Mouse (Mus musculus) embryonic facial prominence, embryonic 14.5 days (tissue): ENCODE measurements at regions not wholly inside any gene's neighbourhood (a gene's known extent, or its start where the extent isn't known, plus 50 kb on each side); places are given as distances from the start of the nearest gene placed in this dataset.

Experiments used
- ATAC-seq: fragments of 200-750 bp; cut with Nextera tagmentation; 2 replicates; pipeline ENCODE4 v1.8.0; 2017; ENCODE audit warnings: low read depth, moderate number of reproducible peaks, moderate TSS enrichment
- DNase-seq: peaks from one replicate; pipeline ENCODE4 v3.0.0-alpha.2; 2015; ENCODE audit warnings: low spot score
- H3K27ac ChIP-seq: fragments of 300-500 bp; sonication (generic); replicated peaks from 2 replicates; pipeline ENCODE4 v1.5.1; 2014; ENCODE audit warnings: low read depth, mild to moderate bottlenecking, low read length, moderate library complexity
- H3K27me3 ChIP-seq: fragments of 300-500 bp; sonication (generic); replicated peaks from 2 replicates; pipeline ENCODE4 v1.6.1; 2014; ENCODE audit warnings: low read length; ENCODE audit not compliant: control insufficient read depth, insufficient read depth
- H3K36me3 ChIP-seq: fragments of 300-500 bp; sonication (generic); 2 replicates; pipeline ENCODE4 v1.6.1; 2014; ENCODE audit warnings: low read length, mixed read lengths; ENCODE audit not compliant: control insufficient read depth, insufficient read depth
- H3K4me1 ChIP-seq: fragments of 300-500 bp; sonication (generic); 2 replicates; pipeline ENCODE4 v1.6.1; 2014; ENCODE audit warnings: antibody characterized with exemption, low read length; ENCODE audit not compliant: control insufficient read depth, insufficient read depth
- H3K4me2 ChIP-seq: fragments of 300-500 bp; sonication (generic); 2 replicates; pipeline ENCODE4 v1.6.1; 2014; ENCODE audit warnings: low read depth, mild to moderate bottlenecking, low read length, moderate library complexity, mixed read lengths
- H3K4me3 ChIP-seq: fragments of 300-500 bp; sonication (generic); 2 replicates; pipeline ENCODE4 v1.5.1; 2014; ENCODE audit warnings: low read depth, mild to moderate bottlenecking, low read length
- H3K9ac ChIP-seq: fragments of 300-500 bp; sonication (generic); 2 replicates; pipeline ENCODE4 v1.6.1; 2014; ENCODE audit warnings: low read depth, mild to moderate bottlenecking, low read length, moderate library complexity, mixed read lengths
- H3K9me3 ChIP-seq: fragments of 300-500 bp; sonication (generic); 2 replicates; pipeline ENCODE4 v1.6.1; 2016; ENCODE audit warnings: low read length; ENCODE audit not compliant: control insufficient read depth
- WGBS: fragments of 180-500 bp; shearing (Covaris S2); extraction: QIAGEN DNeasy Blood & Tissue Kit; methylation state at CpG from one replicate; pipeline ENCODE4 v1.1.7; 2014; 5-methylcytosine and 5-hydroxymethylcytosine counted together

DNA sequence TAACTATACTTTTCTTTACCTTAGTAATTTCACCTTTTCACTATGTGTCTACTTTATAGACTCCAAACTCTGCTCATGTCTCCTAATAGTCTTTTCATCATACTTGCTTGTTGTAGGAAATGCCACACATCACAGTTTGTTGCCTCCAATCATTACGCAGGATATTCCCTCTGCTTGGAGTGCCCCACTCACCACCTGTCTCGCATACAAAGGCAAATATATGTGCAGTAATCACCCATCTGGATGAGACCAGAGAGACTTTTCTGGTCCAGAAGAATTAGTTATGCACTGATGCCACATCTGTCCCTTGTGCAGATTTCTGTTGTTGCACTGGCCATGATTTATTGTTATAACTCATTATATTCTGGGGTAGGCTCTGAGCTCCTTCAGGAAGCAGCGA lies 293.9 kb upstream of the Alcam start:
- H3K9ac ChIP-seq, result no peak overlapping the region
- DNase-seq, result no peak
- ATAC-seq, result no peak
- no peaks in the 10 kb centered on the region for H3K36me3 ChIP-seq
- no peak overlapping the region for H3K4me2 ChIP-seq
- no peak overlapping the region for H3K4me3 ChIP-seq
- H3K4me1 ChIP-seq, result no peaks in the 10 kb centered on the region
- no peaks in the 10 kb centered on the region for H3K27me3 ChIP-seq
- no peak overlapping the region for H3K27ac ChIP-seq
- WGBS, result 87% methylated on average over 3 of the region's 3 CpGs
- H3K9me3 ChIP-seq, result no peaks in the 10 kb centered on the region

DNA sequence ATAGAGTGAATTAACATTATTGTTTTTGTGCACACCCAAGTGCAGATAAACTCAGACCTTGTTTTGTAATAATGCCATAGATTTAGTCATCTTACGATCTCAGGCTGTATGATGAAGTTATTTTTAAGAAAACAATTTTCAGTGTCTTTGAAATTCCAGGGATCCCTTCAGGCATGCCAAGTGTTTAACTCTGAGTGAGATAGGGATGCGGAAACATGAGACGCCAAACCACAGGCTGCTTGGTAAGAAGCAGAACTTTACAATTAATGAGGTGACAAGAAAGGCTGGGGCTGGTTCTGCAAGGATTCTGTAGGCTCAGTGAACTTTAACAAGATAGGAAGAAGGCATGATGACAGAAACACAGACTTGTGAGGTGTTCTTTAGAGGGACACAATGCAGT lies 292.3 kb upstream of the Alcam start:
- no peak overlapping the region for H3K4me2 ChIP-seq
- H3K36me3 ChIP-seq, result no peaks in the 10 kb centered on the region
- DNase-seq, result peak; percentile 50
- ATAC-seq, result no peak
- H3K4me3 ChIP-seq, result no peak overlapping the region
- H3K27me3 ChIP-seq, result no peaks in the 10 kb centered on the region
- H3K27ac ChIP-seq, result no peak overlapping the region
- 39% methylated on average over 3 of the region's 3 CpGs for WGBS
- H3K9me3 ChIP-seq, result no peaks in the 10 kb centered on the region
- no peak overlapping the region for H3K9ac ChIP-seq
- no peaks in the 10 kb centered on the region for H3K4me1 ChIP-seq

DNA sequence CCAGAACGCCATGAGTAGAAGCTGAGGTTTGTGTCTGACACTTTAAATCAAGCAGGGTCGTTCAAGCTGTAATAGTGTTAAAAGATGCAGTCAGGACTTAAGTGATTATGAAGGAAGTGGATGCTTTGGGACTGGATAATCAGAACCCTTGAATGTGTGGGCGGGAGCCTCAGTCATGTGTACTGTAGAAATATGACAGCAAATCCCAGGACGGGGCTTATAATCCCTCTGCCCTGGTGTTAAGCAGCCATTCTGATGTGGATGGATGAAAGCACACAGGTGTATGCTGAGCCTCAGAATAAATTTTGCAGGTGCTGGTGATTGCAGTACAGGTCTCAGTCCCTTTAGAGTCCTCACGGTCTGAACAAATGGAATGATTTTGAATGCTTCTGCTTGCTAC lies 290.8 kb upstream of the Alcam start:
- no peak overlapping the region for H3K9ac ChIP-seq
- H3K4me2 ChIP-seq, result no peak overlapping the region
- no peaks in the 10 kb centered on the region for H3K36me3 ChIP-seq
- H3K9me3 ChIP-seq, result no peaks in the 10 kb centered on the region
- no peak overlapping the region for H3K4me3 ChIP-seq
- DNase-seq, result peak; percentile 10
- no peak overlapping the region for H3K27ac ChIP-seq
- H3K4me1 ChIP-seq, result no peaks in the 10 kb centered on the region
- 67% methylated on average over 5 of the region's 5 CpGs for WGBS
- no peak for ATAC-seq
- no peaks in the 10 kb centered on the region for H3K27me3 ChIP-seq

DNA sequence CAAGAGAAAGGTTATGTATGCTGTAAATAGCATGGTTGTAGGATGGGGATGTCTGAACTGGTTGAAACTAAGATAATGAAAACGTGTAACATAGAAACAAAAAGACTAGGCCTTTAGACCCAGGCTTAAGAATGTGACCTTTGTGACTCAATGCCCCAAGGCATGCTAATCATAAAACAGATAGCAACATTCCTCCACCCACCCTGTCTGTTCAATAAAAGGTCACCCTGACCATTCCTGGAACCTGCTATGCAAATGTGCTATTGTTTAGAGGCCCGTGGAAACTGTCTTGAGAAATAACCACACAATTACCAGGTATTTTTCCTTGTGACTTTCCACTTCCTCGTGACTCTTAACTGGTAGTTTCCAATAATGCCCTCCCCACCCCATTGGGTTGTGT lies 288.3 kb upstream of the Alcam start:
- DNase-seq (no peak), ATAC-seq (no peak)
- no peak overlapping the region for H3K4me3 ChIP-seq
- H3K4me1 ChIP-seq, result no peaks in the 10 kb centered on the region
- no peak overlapping the region for H3K9ac ChIP-seq
- H3K9me3 ChIP-seq, result no peaks in the 10 kb centered on the region
- no peaks in the 10 kb centered on the region for H3K27me3 ChIP-seq
- no peaks in the 10 kb centered on the region for H3K36me3 ChIP-seq
- WGBS, result 58% methylated on average over 3 of the region's 3 CpGs
- H3K27ac ChIP-seq, result no peak overlapping the region
- H3K4me2 ChIP-seq, result no peak overlapping the region

DNA sequence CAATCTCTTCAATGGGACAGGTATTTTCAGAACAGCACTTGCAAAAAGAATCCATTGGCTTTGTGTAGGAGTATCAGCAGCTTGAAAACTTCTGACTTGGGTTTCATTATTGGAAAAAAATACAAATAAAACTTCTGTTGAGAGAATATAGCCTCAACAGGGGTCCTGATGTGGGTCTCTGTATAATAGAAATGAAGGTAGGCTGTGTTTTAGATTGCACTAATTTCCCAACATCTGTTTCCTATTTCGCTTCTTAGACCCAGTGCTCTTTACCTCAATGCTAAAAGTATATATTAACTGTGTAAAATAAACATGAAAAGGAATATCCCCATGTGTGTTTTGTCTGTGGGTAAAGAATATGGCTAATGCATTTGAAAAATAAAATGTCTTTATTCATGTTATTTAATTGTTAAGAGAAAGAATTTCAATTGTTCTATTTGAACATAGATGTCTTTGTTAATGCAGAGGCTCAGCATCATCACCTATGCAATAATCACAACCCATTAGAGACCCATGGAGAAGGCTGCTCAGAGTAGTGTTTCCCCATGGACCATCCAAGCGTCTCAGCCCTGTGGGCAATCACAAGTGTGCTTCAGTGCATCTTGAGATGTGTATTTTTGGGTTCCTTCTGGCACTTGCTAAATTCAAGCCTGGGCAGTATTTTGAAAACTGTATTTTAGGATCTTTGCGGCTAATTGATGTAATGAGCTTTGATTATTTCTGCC lies 272.4 kb upstream of the Alcam start:
- DNase-seq (no peak), ATAC-seq (no peak)
- H3K36me3 ChIP-seq, result no peaks in the 10 kb centered on the region
- no peaks in the 10 kb centered on the region for H3K27me3 ChIP-seq
- H3K4me3 ChIP-seq, result no peak overlapping the region
- H3K4me1 ChIP-seq, result no peaks in the 10 kb centered on the region
- H3K4me2 ChIP-seq, result no peak overlapping the region
- 58% methylated on average over 3 of the region's 3 CpGs for WGBS
- no peak overlapping the region for H3K27ac ChIP-seq
- no peaks in the 10 kb centered on the region for H3K9me3 ChIP-seq
- no peak overlapping the region for H3K9ac ChIP-seq

DNA sequence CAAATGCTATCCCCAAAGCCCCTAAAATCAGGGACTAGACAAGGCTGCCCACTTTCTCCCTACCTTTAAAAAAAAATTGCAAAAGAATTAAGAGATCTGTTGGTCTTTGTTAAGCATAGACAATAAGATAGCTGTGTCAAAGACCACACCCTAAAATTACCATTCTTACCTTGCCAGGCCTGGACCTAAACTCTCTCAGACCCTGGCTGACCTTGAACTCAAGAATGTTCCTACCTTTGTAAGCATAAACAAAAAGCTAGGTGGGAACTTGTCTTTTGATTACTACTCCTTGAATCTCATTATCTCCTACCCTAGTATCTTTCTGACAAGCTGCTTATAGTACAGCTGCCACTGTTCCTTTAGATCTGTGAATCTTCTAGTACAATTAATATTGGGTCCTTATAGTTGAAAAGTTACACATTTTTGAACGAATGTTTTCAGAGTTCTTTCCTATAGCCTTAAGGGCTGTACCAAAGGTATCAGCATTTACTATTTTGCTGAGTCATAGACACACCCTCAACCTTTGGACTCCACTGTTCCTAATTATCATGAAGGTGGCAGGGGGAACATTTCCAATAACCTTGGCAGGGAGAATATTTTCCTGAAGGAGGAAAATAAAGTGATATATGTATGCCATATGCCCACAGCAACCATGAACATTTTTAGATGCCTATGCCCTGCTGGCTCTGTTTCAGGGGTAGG lies 264.5 kb upstream of the Alcam start:
- Histone ChIP-seq H3K27ac (no peak overlapping the region), H3K9me3 (no peaks in the 10 kb centered on the region), H3K4me2 (no peak overlapping the region), H3K36me3 (no peaks in the 10 kb centered on the region), H3K4me1 (no peaks in the 10 kb centered on the region), H3K9ac (no peak overlapping the region), H3K4me3 (no peak overlapping the region), H3K27me3 (no peaks in the 10 kb centered on the region)
- WGBS, result 71% methylated on average over 1 of the region's 1 CpGs
- DNase-seq (no peak), ATAC-seq (no peak)

DNA sequence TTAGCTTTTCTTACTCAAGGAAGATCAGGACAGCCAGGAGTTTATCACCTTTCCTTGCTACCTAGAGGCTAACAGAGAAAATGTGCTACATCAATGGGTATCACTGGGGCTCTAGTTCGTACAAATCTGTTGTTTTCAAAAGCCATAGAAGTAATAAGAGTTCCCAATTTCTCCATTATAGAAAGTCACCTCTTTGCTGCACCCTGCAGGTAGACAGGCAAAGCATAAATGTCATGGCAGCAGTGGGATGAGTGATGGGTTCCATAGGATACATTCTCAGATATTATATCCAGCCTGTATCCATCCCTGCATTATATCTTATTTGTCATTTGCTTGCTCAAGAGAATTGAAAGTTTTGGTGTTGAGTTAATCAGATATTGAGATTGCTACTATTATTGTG lies 236.4 kb upstream of the Alcam start:
- Histone ChIP-seq H3K9ac (no peak overlapping the region), H3K4me2 (no peak overlapping the region), H3K27me3 (no peaks in the 10 kb centered on the region), H3K9me3 (no peaks in the 10 kb centered on the region), H3K4me3 (no peak overlapping the region), H3K27ac (no peak overlapping the region), H3K36me3 (no peaks in the 10 kb centered on the region), H3K4me1 (no peaks in the 10 kb centered on the region)
- ATAC-seq (no peak), DNase-seq (no peak)
- 77% methylated on average over 1 of the region's 1 CpGs for WGBS

DNA sequence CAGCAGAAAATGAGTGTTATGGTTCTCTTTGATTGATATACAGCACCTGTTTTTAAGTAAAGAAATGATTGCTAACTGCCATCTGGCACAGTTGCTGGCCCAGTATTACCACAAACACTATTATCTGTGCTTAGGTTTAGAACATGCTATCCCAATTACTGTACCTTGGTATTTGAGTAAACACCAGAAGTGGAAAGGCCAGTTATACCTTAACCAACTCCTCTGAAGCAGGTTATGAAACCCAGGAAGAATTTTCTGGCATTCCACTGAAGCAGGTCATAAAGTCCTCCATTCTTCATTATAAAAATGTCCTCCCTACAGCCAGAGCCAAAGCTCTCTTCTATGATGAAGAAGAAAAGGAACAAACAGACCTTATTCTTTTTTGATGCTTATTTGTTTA lies 201.0 kb upstream of the Alcam start:
- Histone ChIP-seq H3K9ac (no peak overlapping the region), H3K27me3 (no peaks in the 10 kb centered on the region), H3K27ac (no peak overlapping the region), H3K4me3 (no peak overlapping the region), H3K4me2 (no peak overlapping the region), H3K9me3 (no peaks in the 10 kb centered on the region), H3K4me1 (no peaks in the 10 kb centered on the region), H3K36me3 (no peaks in the 10 kb centered on the region)
- ATAC-seq (no peak), DNase-seq (peak; percentile 5)
